ENCODE assay signal across 8 mouse cellular contexts in genomic region chr8:117159031-117159430, GRCm38 (mm10). TPM values are rescaled to one million over a fixed set of nuclear protein-coding genes. Genes with fewer than 3 reads are reported as not detected.
DNase-seq lines count a peak whose midpoint lies in the region; ATAC-seq lines count a peak whose summit lies in the region.

No protein-coding gene starts in this region.

- ATAC-seq in hindbrain, embryonic 15.5 days (ENCODE audit: low FRiP score, low read depth) = no peak

- H3K9ac ChIP-seq in hindbrain, embryonic 15.5 days = peak overlapping the region; percentile 94; the same call in 1 of the 2 replicates

- H3K4me3 ChIP-seq in hindbrain, embryonic 15.5 days = peak overlapping the region; percentile 94

- H3K27me3 ChIP-seq in hindbrain, embryonic 15.5 days = no peaks in the 10 kb centered on the region

- H3K4me2 ChIP-seq in hindbrain, embryonic 15.5 days = peak overlapping the region; percentile 91

- peak; percentile 74 for DNase-seq in heart, adult 11 months
- DNase-seq in heart, postnatal 4 days = no peak
- peak; percentile 32 for DNase-seq in MN1 (ENCODE audit: low spot score)
- DNase-seq in lung, postnatal 25 days (ENCODE audit: low spot score) = peak; percentile 38
- DNase-seq in right cerebral cortex, postnatal 25 days = no peak
- no peak for DNase-seq in layer of hippocampus, postnatal 14 days (ENCODE audit: low spot score in 2 of 2)
- no peak for DNase-seq in gastrocnemius, postnatal 14 days

- H3K27ac ChIP-seq in hindbrain, embryonic 15.5 days (replicated peaks) = no peak overlapping the region

- WGBS in hindbrain, embryonic 15.5 days = 62% methylated on average over 5 of the region's 5 CpGs

- no peaks in the 10 kb centered on the region for H3K9me3 ChIP-seq in hindbrain, embryonic 15.5 days

- intact Hi-C loops in gastrocnemius, postnatal 14 days (cut with DNase I; ENCODE audit: low total_unique reads) = no loop called here

- H3K4me1 ChIP-seq in hindbrain, embryonic 15.5 days (replicated peaks) = peaks cover 31% of the 10 kb centered on the region

- no peaks in the 10 kb centered on the region for H3K36me3 ChIP-seq in hindbrain, embryonic 15.5 days

RNA-seq across cellular contexts. Expression of gene Gan, which starts 1.1 kb away (rescaled TPM):
- total RNA-seq in heart, postnatal 4 days (2021) = 1 to 10 TPM; 7.4 TPM
- 3.0 TPM in 2 replicates for polyA plus RNA-seq in hindbrain, embryonic 15.5 days (2015; fragmentation: Nextera tagmentation; extraction: Ambion mirVana)
- 10 to 100 TPM; 17.6 to 18.6 TPM for total RNA-seq in layer of hippocampus, postnatal 14 days (2021)
- 1 to 10 TPM; 4.1 to 4.6 TPM for total RNA-seq in gastrocnemius, postnatal 14 days (2021)

Comparison
In these comparisons a context has a peak if more than half of its experiments do, and no peak if none do; other contexts are left out.
1. DNase-seq: peak in heart, adult 11 months (single experiment), MN1 (single experiment) and lung, postnatal 25 days (single experiment); none in heart, postnatal 4 days (single experiment), right cerebral cortex, postnatal 25 days (single experiment), layer of hippocampus, postnatal 14 days (0 of 2) and gastrocnemius, postnatal 14 days (single experiment).